Mouse (Mus musculus): ENCODE measurements around the gene Sytl3. TPM values are rescaled to one million over a fixed set of nuclear protein-coding genes. Genes with fewer than 3 reads are reported as not detected.

The Sytl3 gene
- polyA plus RNA-seq, 1 experiment from 2014 or later, result 1.1 TPM

- ATAC-seq (ENCODE audit: insufficient read depth, low FRiP score, low read depth), result no peak
- 1% methylated on average over 9 of the region's 9 CpGs for WGBS
- peak overlapping the region; percentile 78 for H3K27ac ChIP-seq
Observed at GRCm38 (mm10) chr17:6778332-6778683, 119.4 kb downstream of the Sytl3 start.

GRCm38 (mm10) chr17:6778771-6779509 is 120.0 kb downstream of the Sytl3 start:
- 5% methylated on average over 23 of the region's 23 CpGs for WGBS
- peak overlapping the region; percentile 84 for H3K4me2 ChIP-seq
- no peaks in the 10 kb centered on the region for H3K36me3 ChIP-seq
- no peaks in the 10 kb centered on the region for H3K27me3 ChIP-seq (replicated peaks)
- H3K9me3 ChIP-seq, result no peaks in the 10 kb centered on the region
- H3K27ac ChIP-seq, result peak overlapping the region; percentile 78
- H3K4me3 ChIP-seq (replicated peaks), result peak overlapping the region; percentile 88
- H3K4me1 ChIP-seq, result peaks cover 28% of the 10 kb centered on the region
- H3K9ac ChIP-seq, result no peak overlapping the region
- ATAC-seq (ENCODE audit: insufficient read depth, low FRiP score, low read depth), result no peak

More at GRCm38 (mm10) chr17:6778332-6778683, 119.4 kb downstream of the Sytl3 start:
- H3K36me3 ChIP-seq, result no peaks in the 10 kb centered on the region
- H3K4me1 ChIP-seq, result peaks cover 31% of the 10 kb centered on the region
- peak overlapping the region; percentile 84 for H3K4me2 ChIP-seq
- peak overlapping the region; percentile 88 for H3K4me3 ChIP-seq (replicated peaks)
- H3K9ac ChIP-seq, result peak overlapping the region; percentile 35; the same call in 1 of the 2 replicates
- H3K27me3 ChIP-seq (replicated peaks), result no peaks in the 10 kb centered on the region
- no peaks in the 10 kb centered on the region for H3K9me3 ChIP-seq

GRCm38 (mm10) chr17:6779632-6780031 is 120.7 kb downstream of the Sytl3 start:
- peak overlapping the region; percentile 78 for H3K27ac ChIP-seq
- H3K9ac ChIP-seq, result no peak overlapping the region
- no peak for ATAC-seq (ENCODE audit: insufficient read depth, low FRiP score, low read depth)
- peak overlapping the region; percentile 84 for H3K4me2 ChIP-seq
- H3K27me3 ChIP-seq (replicated peaks), result no peaks in the 10 kb centered on the region
- H3K4me3 ChIP-seq (replicated peaks), result peak overlapping the region; percentile 88
- no peaks in the 10 kb centered on the region for H3K36me3 ChIP-seq
- H3K9me3 ChIP-seq, result no peaks in the 10 kb centered on the region
- 20% methylated on average over 7 of the region's 7 CpGs for WGBS
- peaks cover 28% of the 10 kb centered on the region for H3K4me1 ChIP-seq

- Histone ChIP-seq H3K27ac (no peak overlapping the region), H3K27me3 (replicated peaks) (no peaks in the 10 kb centered on the region), H3K4me1 (peaks cover 28% of the 10 kb centered on the region), H3K9ac (no peak overlapping the region), H3K9me3 (no peaks in the 10 kb centered on the region), H3K4me2 (peak overlapping the region; percentile 84), H3K36me3 (no peaks in the 10 kb centered on the region), H3K4me3 (replicated peaks) (peak overlapping the region; percentile 88)
- WGBS, result 44% methylated on average over 4 of the region's 4 CpGs
- ATAC-seq (ENCODE audit: insufficient read depth, low FRiP score, low read depth), result no peak
Observed at GRCm38 (mm10) chr17:6780521-6781115, 121.7 kb downstream of the Sytl3 start.

GRCm38 (mm10) chr17:6781273-6781672 is 122.4 kb downstream of the Sytl3 start:
- H3K27me3 ChIP-seq (replicated peaks), result no peaks in the 10 kb centered on the region
- no peak overlapping the region for H3K27ac ChIP-seq
- H3K4me2 ChIP-seq, result peak overlapping the region; percentile 84
- H3K9me3 ChIP-seq, result no peaks in the 10 kb centered on the region
- 50% methylated on average over 6 of the region's 6 CpGs for WGBS
- H3K4me1 ChIP-seq, result peaks cover 28% of the 10 kb centered on the region
- H3K9ac ChIP-seq, result no peak overlapping the region
- ATAC-seq (ENCODE audit: insufficient read depth, low FRiP score, low read depth), result no peak
- H3K4me3 ChIP-seq (replicated peaks), result peak overlapping the region; percentile 88
- no peaks in the 10 kb centered on the region for H3K36me3 ChIP-seq

- ATAC-seq (ENCODE audit: insufficient read depth, low FRiP score, low read depth), result no peak
- WGBS, result under 1% methylated on average over 21 of the region's 21 CpGs
- Histone ChIP-seq H3K4me3 (replicated peaks) (peak overlapping the region; percentile 88), H3K9me3 (no peaks in the 10 kb centered on the region), H3K4me1 (peaks cover 26% of the 10 kb centered on the region), H3K36me3 (no peaks in the 10 kb centered on the region), H3K27ac (peak overlapping the region; percentile 97), H3K27me3 (replicated peaks) (no peaks in the 10 kb centered on the region), H3K9ac (peak overlapping the region; percentile 81), H3K4me2 (peak overlapping the region; percentile 84)
Observed at GRCm38 (mm10) chr17:6782033-6782526, 123.2 kb downstream of the Sytl3 start.

- H3K9ac ChIP-seq, result peak within 1 kb of the TSS; percentile 81
- no peaks in the 10 kb centered on the region for H3K36me3 ChIP-seq
- H3K4me1 ChIP-seq, result peaks cover 23% of the 10 kb centered on the region
- H3K4me2 ChIP-seq, result peak within 1 kb of the TSS; percentile 84
- peak within 1 kb of the TSS; percentile 88 for H3K4me3 ChIP-seq (replicated peaks)
- under 1% methylated on average over 52 of the region's 52 CpGs for WGBS
- H3K9me3 ChIP-seq, result no peaks in the 10 kb centered on the region
- peak; percentile 88 for ATAC-seq (ENCODE audit: insufficient read depth, low FRiP score, low read depth)
- no peaks in the 10 kb centered on the region for H3K27me3 ChIP-seq (replicated peaks)
- H3K27ac ChIP-seq, result peak within 1 kb of the TSS; percentile 97
Observed at GRCm38 (mm10) chr17:6782611-6783005, 123.7 kb downstream of the Sytl3 start, which contains the start of gene Ezr. TSS of gene Ezr (minus strand) at chr17:6782784.

- Histone ChIP-seq H3K9me3 (no peaks in the 10 kb centered on the region), H3K4me3 (replicated peaks) (peak overlapping the region; percentile 88), H3K27ac (peak overlapping the region; percentile 97), H3K27me3 (replicated peaks) (no peaks in the 10 kb centered on the region), H3K36me3 (no peaks in the 10 kb centered on the region), H3K4me1 (peaks cover 19% of the 10 kb centered on the region), H3K4me2 (peak overlapping the region; percentile 84), H3K9ac (peak overlapping the region; percentile 81)
- ATAC-seq (ENCODE audit: insufficient read depth, low FRiP score, low read depth), result peak; percentile 65
- under 1% methylated on average over 58 of the region's 58 CpGs for WGBS
Observed at GRCm38 (mm10) chr17:6783006-6783661, 124.2 kb downstream of the Sytl3 start.

GRCm38 (mm10) chr17:6783756-6784357 is 125.0 kb downstream of the Sytl3 start:
- no peak for ATAC-seq (ENCODE audit: insufficient read depth, low FRiP score, low read depth)
- H3K4me1 ChIP-seq, result peaks cover 18% of the 10 kb centered on the region
- no peaks in the 10 kb centered on the region for H3K36me3 ChIP-seq
- H3K4me3 ChIP-seq (replicated peaks), result peak overlapping the region; percentile 88
- WGBS, result 31% methylated on average over 10 of the region's 10 CpGs
- peak overlapping the region; percentile 84 for H3K4me2 ChIP-seq
- H3K9me3 ChIP-seq, result no peaks in the 10 kb centered on the region
- no peaks in the 10 kb centered on the region for H3K27me3 ChIP-seq (replicated peaks)
- H3K27ac ChIP-seq, result peak overlapping the region; percentile 97; the same call in 1 of the 2 replicates
- H3K9ac ChIP-seq, result 0 out of 2 replicates have a peak overlapping the region, but pooled peaks have one; percentile 81

- H3K4me2 ChIP-seq, result no peak overlapping the region
- no peak overlapping the region for H3K27ac ChIP-seq
- H3K4me1 ChIP-seq, result 0 out of 2 replicates have a peak, but pooled peaks cover 3% of the 10 kb centered on the region
- H3K27me3 ChIP-seq (replicated peaks), result no peaks in the 10 kb centered on the region
- H3K9ac ChIP-seq, result no peak overlapping the region
- no peak for ATAC-seq (ENCODE audit: insufficient read depth, low FRiP score, low read depth)
- H3K36me3 ChIP-seq, result no peaks in the 10 kb centered on the region
- no peaks in the 10 kb centered on the region for H3K9me3 ChIP-seq
- 87% methylated on average over 4 of the region's 4 CpGs for WGBS
- H3K4me3 ChIP-seq (replicated peaks), result no peak overlapping the region
Observed at GRCm38 (mm10) chr17:6787241-6787640, 128.3 kb downstream of the Sytl3 start.

Measured in stomach, embryonic 15.5 days (tissue).